Mouse (Mus musculus) hindbrain, embryonic 13.5 days (tissue): ENCODE measurements at regions not wholly inside any gene's neighbourhood (a gene's known extent, or its start where the extent isn't known, plus 50 kb on each side); places are given as distances from the start of the nearest gene placed in this dataset.

Source experiments
- ATAC-seq: fragments of 200-750 bp; cut with Nextera tagmentation; 2 replicates; pipeline ENCODE4 v1.8.0; 2017; ENCODE audit warnings: moderate TSS enrichment; ENCODE audit not compliant: low FRiP score
- H3K27ac ChIP-seq: fragments of 300-500 bp; sonication (generic); 2 replicates; pipeline ENCODE4 v1.5.1; 2015; ENCODE audit warnings: inconsistent platforms, mild to moderate bottlenecking, moderate library complexity
- H3K27me3 ChIP-seq: fragments of 300-500 bp; sonication (generic); 2 replicates; pipeline ENCODE4 v1.6.1; 2015; ENCODE audit warnings: mild to moderate bottlenecking, inconsistent platforms
- H3K36me3 ChIP-seq: fragments of 300-500 bp; sonication (generic); 2 replicates; pipeline ENCODE4 v1.6.1; 2015; ENCODE audit warnings: mild to moderate bottlenecking, inconsistent platforms
- H3K4me1 ChIP-seq: fragments of 300-500 bp; sonication (generic); replicated peaks from 2 replicates; pipeline ENCODE4 v1.6.1; 2015; ENCODE audit warnings: inconsistent platforms
- H3K4me2 ChIP-seq: fragments of 300-500 bp; sonication (generic); 2 replicates; pipeline ENCODE4 v1.6.1; 2015; ENCODE audit warnings: inconsistent platforms, mild to moderate bottlenecking, moderate library complexity
- H3K4me3 ChIP-seq: fragments of 300-500 bp; sonication (generic); 2 replicates; pipeline ENCODE4 v1.5.1; 2015; ENCODE audit warnings: mild to moderate bottlenecking, inconsistent platforms
- H3K9ac ChIP-seq: fragments of 300-500 bp; sonication (generic); 2 replicates; pipeline ENCODE4 v1.6.1; 2015; ENCODE audit warnings: mild to moderate bottlenecking, inconsistent platforms
- H3K9me3 ChIP-seq: fragments of 300-500 bp; sonication (generic); 2 replicates; pipeline ENCODE4 v1.6.1; 2016; ENCODE audit warnings: inconsistent platforms
- WGBS: fragments of 180-500 bp; shearing (Covaris S2); methylation state at CpG from one replicate; pipeline ENCODE4 v1.1.7; 2015; 5-methylcytosine and 5-hydroxymethylcytosine counted together

DNA sequence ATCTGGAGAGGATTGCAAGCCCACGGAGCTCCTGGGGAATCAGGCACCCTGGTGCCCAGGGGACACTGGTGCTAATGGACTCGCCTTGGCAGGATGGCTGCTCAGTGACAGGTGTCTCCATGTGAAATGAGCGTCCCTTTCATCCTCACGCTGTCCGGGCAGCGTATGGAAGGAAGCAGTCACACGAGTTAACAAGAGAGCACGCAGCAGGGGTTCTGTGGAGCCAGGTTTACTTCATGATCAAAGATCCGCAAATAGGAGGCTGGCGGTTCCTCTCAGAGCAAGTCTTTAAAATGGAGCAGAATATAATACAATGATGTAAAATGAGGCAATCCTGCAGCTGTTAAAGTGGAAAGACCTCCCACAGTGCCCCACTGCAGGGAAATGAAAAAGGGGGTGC lies 276.8 kb downstream of the Matn1 start:
- ATAC-seq = no peak
- no peak overlapping the region for H3K9ac ChIP-seq
- 0 out of 2 replicates have a peak, but pooled peaks cover 3% of the 10 kb centered on the region for H3K9me3 ChIP-seq
- H3K36me3 ChIP-seq = no peaks in the 10 kb centered on the region
- WGBS = 73% methylated on average over 10 of the region's 10 CpGs
- H3K27ac ChIP-seq = no peak overlapping the region
- no peak overlapping the region for H3K4me2 ChIP-seq
- no peak overlapping the region for H3K4me3 ChIP-seq
- 0 out of 2 replicates have a peak, but pooled peaks cover 4% of the 10 kb centered on the region for H3K27me3 ChIP-seq
- H3K4me1 ChIP-seq = 0 out of 2 replicates have a peak, but pooled peaks cover 5% of the 10 kb centered on the region

- H3K9ac ChIP-seq = no peak overlapping the region
- no peaks in the 10 kb centered on the region for H3K9me3 ChIP-seq
- ATAC-seq = no peak
- WGBS = 91% methylated on average over 5 of the region's 5 CpGs
- H3K4me1 ChIP-seq = no peaks in the 10 kb centered on the region
- H3K27ac ChIP-seq = no peak overlapping the region
- no peaks in the 10 kb centered on the region for H3K36me3 ChIP-seq
- H3K4me3 ChIP-seq = no peak overlapping the region
- H3K4me2 ChIP-seq = no peak overlapping the region
- H3K27me3 ChIP-seq = 0 out of 2 replicates have a peak, but pooled peaks cover 3% of the 10 kb centered on the region
Observed at GRCm38 (mm10) chr4:131230361-131230760, 286.2 kb downstream of the Matn1 start.

DNA sequence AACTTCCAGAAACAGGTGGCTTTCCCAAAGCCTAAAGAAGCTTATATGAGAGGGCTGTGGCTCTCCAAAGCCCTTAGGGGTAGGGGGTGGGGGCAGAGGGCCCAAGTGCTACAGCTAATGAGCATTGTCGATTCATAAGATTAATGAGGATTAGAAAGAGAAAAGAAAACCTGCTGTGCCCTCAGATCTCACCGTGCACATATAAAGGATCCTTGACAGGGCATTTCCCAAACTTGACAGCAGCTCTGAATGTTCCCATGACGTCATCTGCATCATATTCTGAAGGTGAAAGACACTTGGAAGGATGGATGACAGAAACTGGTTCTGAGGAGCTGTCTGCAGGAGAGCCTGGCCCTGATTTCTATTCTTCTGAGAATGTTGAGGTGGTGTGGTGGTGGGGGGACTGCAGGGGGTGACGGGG lies 292.4 kb downstream of the Matn1 start:
- Histone ChIP-seq H3K9ac (no peak overlapping the region), H3K27ac (no peak overlapping the region), H3K9me3 (no peaks in the 10 kb centered on the region), H3K4me2 (no peak overlapping the region), H3K4me3 (no peak overlapping the region), H3K36me3 (no peaks in the 10 kb centered on the region), H3K27me3 (0 out of 2 replicates have a peak, but pooled peaks cover 7% of the 10 kb centered on the region), H3K4me1 (peaks cover 8% of the 10 kb centered on the region; the same call in 1 of the 2 replicates)
- ATAC-seq = no peak
- WGBS = 19% methylated on average over 4 of the region's 4 CpGs

GRCm38 (mm10) chr4:131238591-131238990 lies 294.4 kb downstream of the Matn1 start:
- no peak for ATAC-seq
- H3K27ac ChIP-seq = no peak overlapping the region

DNA sequence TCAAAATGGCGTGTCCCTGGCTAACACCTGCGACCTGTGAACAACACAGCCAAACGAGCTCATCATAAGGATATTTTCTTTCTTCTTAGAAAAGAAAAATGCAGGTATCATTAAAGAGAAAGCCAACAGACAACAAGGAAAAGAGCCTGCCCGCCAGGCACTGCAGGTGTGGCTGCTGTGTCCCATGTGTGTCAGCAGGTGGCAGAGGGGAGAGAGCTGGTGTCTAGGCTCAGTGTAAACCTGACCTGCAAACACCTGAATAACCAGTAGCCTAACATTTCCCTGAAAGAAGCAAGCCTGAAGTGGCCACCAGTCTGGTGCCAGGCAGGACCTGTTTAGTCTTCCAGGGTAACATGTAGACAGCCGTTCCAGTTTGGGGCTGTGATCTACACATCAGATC lies 294.9 kb downstream of the Matn1 start:
- no peak for ATAC-seq
- WGBS = 84% methylated on average over 5 of the region's 5 CpGs

More at GRCm38 (mm10) chr4:131238591-131238990, 294.4 kb downstream of the Matn1 start:
- Histone ChIP-seq H3K9me3 (no peaks in the 10 kb centered on the region), H3K4me2 (no peak overlapping the region), H3K9ac (no peak overlapping the region), H3K27me3 (0 out of 2 replicates have a peak, but pooled peaks cover 8% of the 10 kb centered on the region), H3K4me3 (no peak overlapping the region), H3K4me1 (peaks cover 20% of the 10 kb centered on the region), H3K36me3 (no peaks in the 10 kb centered on the region)
- 77% methylated on average over 3 of the region's 3 CpGs for WGBS

DNA sequence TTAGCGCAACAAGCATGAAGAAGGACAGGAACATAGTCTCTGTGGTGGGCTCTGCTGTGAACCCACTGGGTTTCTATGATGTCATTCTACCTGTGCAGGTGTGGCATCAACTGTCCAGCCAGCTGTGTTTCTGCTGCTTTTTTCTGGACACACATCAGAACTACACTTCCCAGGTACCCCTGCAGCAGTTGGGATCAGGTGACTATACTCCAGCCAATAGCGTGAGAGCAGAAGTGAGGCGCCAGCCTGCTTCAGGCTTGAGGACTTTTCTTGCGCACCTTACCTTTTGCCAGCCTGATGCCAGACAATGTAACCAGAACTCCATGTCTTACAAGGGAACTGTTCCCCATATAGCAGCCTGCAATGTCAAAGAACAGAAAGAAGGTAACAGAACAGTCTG lies 296.3 kb downstream of the Matn1 start:
- Histone ChIP-seq H3K4me1 (peaks cover 34% of the 10 kb centered on the region), H3K36me3 (no peaks in the 10 kb centered on the region), H3K9ac (no peak overlapping the region), H3K4me2 (no peak overlapping the region), H3K4me3 (no peak overlapping the region), H3K27me3 (0 out of 2 replicates have a peak, but pooled peaks cover 4% of the 10 kb centered on the region), H3K27ac (no peak overlapping the region), H3K9me3 (no peaks in the 10 kb centered on the region)
- ATAC-seq = no peak
- WGBS = 83% methylated on average over 4 of the region's 4 CpGs

More for the DNA sequence above, 294.9 kb downstream of the Matn1 start:
- H3K9me3 ChIP-seq = no peaks in the 10 kb centered on the region
- H3K27me3 ChIP-seq = 0 out of 2 replicates have a peak, but pooled peaks cover 8% of the 10 kb centered on the region
- H3K4me2 ChIP-seq = no peak overlapping the region
- H3K9ac ChIP-seq = no peak overlapping the region
- no peak overlapping the region for H3K27ac ChIP-seq
- no peak overlapping the region for H3K4me3 ChIP-seq
- H3K4me1 ChIP-seq = peaks cover 26% of the 10 kb centered on the region
- no peaks in the 10 kb centered on the region for H3K36me3 ChIP-seq

- ATAC-seq = no peak
- Histone ChIP-seq H3K9ac (no peak overlapping the region), H3K27ac (no peak overlapping the region), H3K4me3 (no peak overlapping the region), H3K9me3 (no peaks in the 10 kb centered on the region), H3K4me1 (peaks cover 27% of the 10 kb centered on the region), H3K36me3 (no peaks in the 10 kb centered on the region), H3K4me2 (no peak overlapping the region), H3K27me3 (peaks cover 17% of the 10 kb centered on the region; the same call in 1 of the 2 replicates)
- WGBS = 66% methylated on average over 4 of the region's 4 CpGs
Observed at GRCm38 (mm10) chr4:131242250-131242649, 298.1 kb downstream of the Matn1 start.

DNA sequence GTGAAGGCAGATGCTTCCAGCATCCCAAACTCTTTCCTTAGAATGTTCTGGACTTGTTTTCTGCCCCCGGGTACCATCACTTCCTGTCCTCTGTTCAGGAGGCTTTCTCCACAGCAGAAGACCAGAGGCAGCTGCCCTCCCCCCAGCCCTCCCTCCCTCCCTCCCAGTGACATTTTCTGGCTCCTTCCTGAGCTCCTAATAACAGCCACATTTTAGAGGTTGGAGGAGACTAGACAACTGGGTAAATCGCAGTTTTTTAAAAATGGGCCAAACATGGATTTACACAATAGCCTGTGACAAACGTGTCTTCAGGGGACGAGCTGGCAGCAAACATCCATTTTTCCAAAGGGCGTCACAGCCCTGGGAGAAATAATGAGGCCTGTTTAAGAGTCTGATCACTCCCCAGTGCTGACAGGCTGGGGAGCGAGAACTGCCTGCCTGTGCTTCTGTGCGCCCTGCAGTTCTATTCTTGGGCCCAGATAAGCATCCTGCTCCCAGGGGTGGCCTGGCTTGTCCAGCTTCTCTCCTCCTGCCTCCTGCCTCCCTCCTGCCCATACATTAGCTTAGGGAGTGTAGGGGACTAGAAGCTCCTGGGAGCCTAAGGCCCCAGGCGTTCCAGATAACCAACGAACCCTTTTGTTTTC lies 299.7 kb downstream of the Matn1 start:
- 13% methylated on average over 9 of the region's 9 CpGs for WGBS

DNA sequence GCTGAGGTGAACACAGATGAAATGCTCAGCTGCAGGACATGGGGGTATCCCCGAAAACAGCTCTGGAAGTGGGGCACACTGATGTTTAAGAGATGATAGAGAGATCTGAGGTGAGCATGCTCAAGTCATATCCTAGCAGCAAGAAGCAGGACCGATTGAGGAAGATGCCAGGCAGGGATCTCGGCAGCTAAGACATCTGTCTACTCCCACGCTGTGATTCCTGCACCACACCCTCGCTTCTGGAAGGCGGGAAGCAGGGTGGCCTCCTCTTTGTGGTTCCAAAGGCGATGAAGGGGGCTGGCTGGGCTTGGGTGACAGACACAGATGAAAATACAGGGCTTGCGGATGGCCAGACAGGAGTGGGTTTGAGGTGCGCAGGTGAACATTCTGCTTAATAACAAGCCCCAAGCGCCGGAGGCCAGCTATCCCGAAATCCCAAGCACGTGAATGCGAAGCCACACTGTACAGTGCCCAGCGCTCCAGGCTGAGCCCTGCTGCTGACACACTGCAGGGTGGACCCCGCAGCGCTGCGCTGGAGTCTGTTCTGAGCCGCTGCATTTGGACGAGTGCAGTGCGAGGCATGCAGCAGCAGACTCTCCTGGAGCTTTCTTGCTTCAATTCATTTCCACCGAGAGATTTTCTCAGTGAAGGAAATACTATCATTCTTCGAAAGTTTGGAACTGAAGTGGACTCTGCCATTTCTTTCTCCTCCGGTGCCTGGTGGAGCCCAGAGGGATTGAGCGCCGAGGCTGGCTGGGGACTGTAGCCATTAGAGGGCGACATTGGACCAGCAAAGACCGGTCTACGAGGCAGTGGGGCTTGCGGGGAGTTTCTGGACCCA lies 308.6 kb downstream of the Matn1 start:
- 17% methylated on average over 30 of the region's 30 CpGs for WGBS
- H3K27ac ChIP-seq = no peak overlapping the region
- peak overlapping the region; percentile 44 for H3K4me2 ChIP-seq
- no peaks in the 10 kb centered on the region for H3K9me3 ChIP-seq
- H3K4me1 ChIP-seq = peaks cover 19% of the 10 kb centered on the region
- H3K4me3 ChIP-seq = 0 out of 2 replicates have a peak overlapping the region, but pooled peaks have one; percentile 2
- H3K36me3 ChIP-seq = no peaks in the 10 kb centered on the region
- peak overlapping the region; percentile 30 for H3K9ac ChIP-seq
- peak; percentile 69; the same call in 1 of the 2 replicates for ATAC-seq
- H3K27me3 ChIP-seq = peaks cover 33% of the 10 kb centered on the region

More for the DNA sequence above, 299.7 kb downstream of the Matn1 start:
- peak overlapping the region; percentile 85 for H3K27ac ChIP-seq
- no peaks in the 10 kb centered on the region for H3K36me3 ChIP-seq
- H3K9me3 ChIP-seq = no peaks in the 10 kb centered on the region
- H3K4me3 ChIP-seq = no peak overlapping the region
- no peak overlapping the region for H3K9ac ChIP-seq
- H3K4me2 ChIP-seq = no peak overlapping the region; the same call in 1 of the 2 replicates
- peak; percentile 71 for ATAC-seq
- peaks cover 27% of the 10 kb centered on the region for H3K4me1 ChIP-seq
- H3K27me3 ChIP-seq = peaks cover 22% of the 10 kb centered on the region

GRCm38 (mm10) chr4:131253443-131253817 lies 309.2 kb downstream of the Matn1 start:
- no peaks in the 10 kb centered on the region for H3K9me3 ChIP-seq
- WGBS = 3% methylated on average over 8 of the region's 8 CpGs
- H3K27ac ChIP-seq = no peak overlapping the region
- peak overlapping the region; percentile 44 for H3K4me2 ChIP-seq
- H3K4me3 ChIP-seq = no peak overlapping the region
- ATAC-seq = no peak
- peaks cover 23% of the 10 kb centered on the region for H3K4me1 ChIP-seq
- no peak overlapping the region for H3K9ac ChIP-seq
- H3K36me3 ChIP-seq = no peaks in the 10 kb centered on the region
- peaks cover 33% of the 10 kb centered on the region for H3K27me3 ChIP-seq

DNA sequence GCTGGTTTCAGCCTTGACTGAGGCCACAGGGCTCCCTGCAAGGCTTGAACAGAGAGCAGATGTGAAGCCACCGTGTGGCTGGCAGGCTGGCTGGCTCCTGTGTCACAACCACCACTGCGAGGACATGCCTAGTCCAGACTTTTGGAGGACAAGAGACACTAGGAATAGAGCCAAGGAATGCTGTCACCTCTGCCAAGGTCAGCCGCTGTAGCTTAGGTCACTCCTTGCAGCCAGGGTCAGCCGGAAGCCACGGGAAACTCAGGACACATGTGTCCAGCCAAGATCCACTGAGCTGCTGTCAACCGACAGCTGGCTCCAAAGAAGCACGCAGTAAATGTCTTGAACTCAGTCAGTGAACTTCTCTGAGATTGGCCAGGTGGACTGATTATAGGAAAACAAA lies 310.1 kb downstream of the Matn1 start:
- no peak for ATAC-seq
- Histone ChIP-seq H3K4me2 (no peak overlapping the region), H3K36me3 (no peaks in the 10 kb centered on the region), H3K4me3 (no peak overlapping the region), H3K27me3 (peaks cover 30% of the 10 kb centered on the region), H3K4me1 (peaks cover 24% of the 10 kb centered on the region), H3K9ac (no peak overlapping the region; the same call in 1 of the 2 replicates), H3K27ac (no peak overlapping the region), H3K9me3 (no peaks in the 10 kb centered on the region)
- WGBS = 68% methylated on average over 7 of the region's 7 CpGs

GRCm38 (mm10) chr4:131254691-131255090 lies 310.5 kb downstream of the Matn1 start:
- Histone ChIP-seq H3K4me1 (peaks cover 28% of the 10 kb centered on the region), H3K27me3 (peaks cover 34% of the 10 kb centered on the region), H3K36me3 (no peaks in the 10 kb centered on the region), H3K9me3 (no peaks in the 10 kb centered on the region), H3K4me2 (no peak overlapping the region), H3K27ac (no peak overlapping the region), H3K4me3 (no peak overlapping the region), H3K9ac (no peak overlapping the region)
- WGBS = 57% methylated on average over 6 of the region's 6 CpGs
- ATAC-seq = no peak
